Mouse (Mus musculus) frontal cortex, adult (tissue): ENCODE measurements around the gene 0610040J01Rik.
"Not testable (repeated sequence)": the region's sequence is repeated elsewhere in the genome, so short reads cannot be mapped to it uniquely, and the experiment has no call there.

ENCODE experiments used
- ATAC-seq: cut with Nextera tagmentation; 2 replicates; pipeline ENCODE4 v1.9.2; 2017; ENCODE audit warnings: mild to moderate bottlenecking, moderate library complexity, mixed read lengths; ENCODE audit not compliant: low TSS enrichment

Gene 0610040J01Rik

DNA sequence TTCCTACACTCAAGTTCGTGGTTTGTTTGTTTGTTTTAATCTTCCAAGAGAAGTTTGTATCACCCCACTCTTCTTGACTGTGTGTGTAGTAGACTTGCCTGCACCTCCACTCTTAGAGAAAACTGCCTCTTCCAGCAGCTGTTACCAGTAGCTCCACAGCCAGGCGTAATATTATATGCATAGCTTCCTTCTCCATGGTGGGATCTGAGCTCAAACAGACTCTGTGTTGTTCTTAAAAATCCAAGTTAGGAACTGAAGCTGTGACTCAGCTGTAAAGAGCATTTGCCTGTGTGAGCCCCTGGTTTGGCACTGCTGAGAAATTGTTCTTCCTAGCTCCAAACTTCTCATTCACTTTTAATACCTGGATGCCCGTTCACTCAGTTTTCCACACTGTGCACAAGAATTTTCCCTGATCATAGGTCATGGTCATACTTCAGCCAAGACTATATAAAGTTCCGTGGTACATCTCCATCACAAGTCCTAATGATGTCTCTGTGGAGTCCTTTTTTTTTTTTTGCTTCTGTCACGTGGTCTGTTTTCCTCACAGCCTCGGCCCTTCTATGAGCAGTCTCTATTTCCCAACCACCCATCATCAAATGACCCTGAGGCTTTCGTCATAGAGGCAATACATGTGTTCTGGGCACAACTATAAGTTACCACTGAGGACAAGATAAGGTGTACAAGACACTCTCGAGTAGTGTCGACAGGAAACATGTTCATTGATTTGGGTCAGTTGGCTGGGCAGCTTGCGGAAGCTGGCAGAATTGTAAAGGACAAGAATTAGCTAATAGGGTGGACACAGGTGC lies 16.4 kb downstream of the 0610040J01Rik start:
- no peak for ATAC-seq

DNA sequence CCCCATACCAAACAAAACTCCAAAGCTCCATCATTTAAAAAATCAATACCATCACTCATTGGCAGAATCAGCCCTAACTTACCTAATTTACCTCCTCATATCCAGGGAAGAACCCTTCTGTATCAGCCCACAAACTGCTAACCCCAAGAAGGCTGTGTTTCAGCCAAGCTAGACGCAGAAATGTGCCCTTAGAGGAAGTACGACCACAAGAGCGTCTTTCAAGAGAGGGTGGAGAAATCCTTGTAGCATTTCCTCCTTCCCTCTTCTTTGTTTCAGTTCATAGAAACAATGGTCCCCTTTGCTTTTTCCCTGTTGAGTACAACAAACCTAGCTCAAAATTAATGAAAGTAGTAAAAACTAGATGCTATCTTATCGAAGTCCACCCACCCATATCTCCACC lies 18.9 kb downstream of the 0610040J01Rik start:
- no peak for ATAC-seq

DNA sequence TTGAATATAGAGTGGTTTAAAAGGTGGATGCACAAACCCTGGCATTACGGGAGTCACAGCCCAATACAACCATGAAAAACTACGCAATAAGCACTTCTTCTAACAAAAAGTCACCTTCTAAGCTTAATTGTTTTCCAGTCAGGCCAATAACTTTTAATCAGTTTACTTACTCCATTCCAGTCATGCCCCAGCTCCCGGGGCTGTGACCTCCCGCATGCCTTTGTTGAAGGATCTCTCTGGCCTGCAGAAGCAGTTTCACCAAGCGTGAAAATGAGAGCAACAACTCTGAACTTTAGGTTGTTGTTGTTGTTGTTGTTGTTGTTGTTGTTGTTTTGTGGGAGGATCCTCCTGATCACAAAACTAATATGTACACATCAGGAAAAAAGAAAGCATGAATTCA lies 21.8 kb downstream of the 0610040J01Rik start:
- no peak for ATAC-seq

DNA sequence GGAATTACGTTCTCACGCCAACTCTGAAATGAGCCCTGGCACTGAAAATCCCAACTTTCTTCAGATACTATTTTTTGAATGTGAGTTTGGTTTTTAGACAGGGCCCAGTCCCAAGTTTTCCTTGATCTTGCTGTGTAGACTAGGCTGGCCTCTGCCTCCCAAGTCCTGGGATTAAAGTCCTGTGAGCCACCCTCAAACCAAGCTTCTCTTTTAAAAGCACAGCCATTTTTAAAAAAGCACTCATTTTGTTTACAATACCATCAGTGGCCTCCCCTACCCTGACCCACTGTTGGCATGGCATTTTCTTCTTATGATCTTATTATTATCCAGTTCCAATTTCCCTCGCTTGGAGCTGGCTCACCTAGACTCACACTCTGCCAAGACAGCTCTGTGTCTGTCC lies 22.3 kb downstream of the 0610040J01Rik start:
- no peak for ATAC-seq

DNA sequence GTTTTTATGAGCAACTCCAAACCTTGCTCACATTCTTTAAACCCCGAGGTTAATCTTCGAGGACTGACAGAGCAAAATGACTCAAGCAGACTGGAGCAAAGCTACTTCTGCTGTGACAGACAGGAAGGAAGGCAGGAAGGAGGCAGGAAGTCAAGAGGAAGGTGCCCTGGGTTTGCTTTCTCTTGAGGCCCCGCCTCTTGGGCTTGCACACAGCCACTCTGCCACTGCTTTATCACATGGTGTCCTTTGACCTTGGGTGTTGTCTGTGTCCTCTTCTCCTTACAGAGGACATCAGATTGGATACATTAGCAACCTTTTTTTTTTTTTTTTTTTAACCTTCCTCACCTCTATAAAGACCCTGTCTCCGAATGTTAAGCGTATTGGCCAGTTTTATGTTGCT lies 25.0 kb downstream of the 0610040J01Rik start:
- ATAC-seq: no peak

DNA sequence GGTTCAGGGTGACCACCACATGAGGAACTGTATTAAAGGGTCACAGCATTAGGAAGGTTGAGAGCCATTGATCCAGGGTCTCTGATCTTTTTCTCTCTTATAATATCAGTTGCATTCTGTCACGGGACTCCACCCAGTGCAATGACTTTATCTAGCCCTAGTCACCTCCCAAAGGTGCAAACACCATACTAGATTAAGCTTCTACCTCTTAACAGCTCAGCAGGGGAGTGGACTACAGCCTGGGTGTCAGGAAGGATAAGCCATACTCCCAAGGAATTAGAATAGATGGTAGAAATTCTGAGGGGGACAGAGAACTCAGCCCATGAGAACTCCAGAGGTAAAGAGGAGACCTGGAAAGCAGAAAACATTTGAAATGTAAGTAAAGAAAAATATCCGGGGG lies 25.7 kb downstream of the 0610040J01Rik start:
- ATAC-seq: no peak

DNA sequence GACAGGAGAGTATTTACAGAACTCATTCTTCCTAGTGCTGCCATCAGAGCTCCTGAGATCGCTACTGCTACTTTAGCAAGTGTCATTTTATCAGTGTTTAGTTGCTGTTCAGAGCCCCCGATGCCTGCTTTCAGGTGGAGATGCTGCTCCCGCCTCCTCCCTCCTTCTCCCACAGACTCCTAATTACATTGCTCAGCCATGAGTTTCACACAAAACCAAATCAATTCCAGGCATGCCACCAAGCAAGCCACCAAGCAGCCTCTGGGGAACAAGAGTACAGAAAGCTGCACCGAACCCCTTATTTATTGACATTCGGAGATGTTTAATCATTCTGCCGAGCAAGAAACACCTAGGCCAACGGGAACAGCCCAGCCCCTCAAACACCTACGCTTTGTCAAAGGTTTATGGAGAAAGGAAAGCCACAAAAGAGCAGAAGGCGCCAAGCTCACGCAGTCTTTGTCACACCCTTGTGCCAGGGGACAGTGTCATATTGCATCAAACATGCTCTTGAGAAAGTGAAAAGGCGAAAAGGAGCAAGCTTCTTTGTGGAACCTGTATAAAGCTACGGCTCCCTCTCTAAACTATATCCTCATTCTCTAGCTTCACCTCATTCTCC lies 27.7 kb downstream of the 0610040J01Rik start:
- no peak for ATAC-seq

DNA sequence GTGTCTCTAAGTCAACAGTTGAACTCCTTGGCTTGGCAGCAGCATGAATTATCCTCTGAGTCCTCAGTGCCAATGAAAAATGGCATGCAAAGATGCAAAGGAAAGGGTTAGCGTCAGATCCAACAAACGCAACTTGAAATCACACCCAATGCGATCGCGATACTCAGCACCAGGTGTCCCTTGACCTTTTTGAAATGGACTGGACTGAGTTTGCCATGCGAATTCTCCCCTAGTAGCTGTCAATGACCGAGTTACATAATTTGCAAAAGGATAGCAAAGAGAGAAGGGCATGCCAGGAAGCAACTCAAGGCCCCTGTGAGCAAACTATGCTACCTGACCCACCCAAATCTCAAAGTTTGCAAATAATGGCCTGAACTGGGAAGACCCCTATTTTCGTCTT lies 34.9 kb downstream of the 0610040J01Rik start:
- no peak for ATAC-seq

DNA sequence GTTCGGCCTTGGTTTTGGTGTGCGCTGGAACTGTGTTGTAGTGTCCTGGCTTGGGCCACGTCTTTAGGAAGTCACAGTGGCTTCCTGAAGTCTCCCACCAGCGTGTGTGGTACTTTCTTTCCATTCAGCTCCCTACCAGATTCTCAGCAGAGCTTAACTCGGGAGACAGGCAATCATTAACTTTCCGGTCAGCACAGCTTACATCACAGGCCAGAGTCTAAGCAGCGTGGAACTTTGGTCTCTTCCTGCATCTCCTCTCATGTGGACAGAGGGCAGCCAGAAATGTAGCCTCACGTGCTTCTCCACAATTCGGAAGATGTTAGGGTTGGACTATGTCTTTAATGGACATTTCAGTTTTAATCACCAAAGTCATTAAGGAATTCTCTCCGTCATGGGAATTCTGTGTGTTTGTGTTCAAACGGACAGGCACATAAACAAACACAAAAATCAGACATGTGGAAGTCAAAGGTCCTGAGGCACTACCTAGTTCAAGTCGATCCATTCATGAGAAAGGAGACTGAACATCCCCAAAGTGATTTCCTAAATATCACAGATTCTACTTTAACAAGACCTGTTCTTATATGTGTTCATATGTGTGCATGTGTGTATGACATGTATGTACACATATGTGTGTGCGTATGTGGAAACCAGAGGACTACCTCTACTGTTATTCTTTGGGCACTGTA lies 35.5 kb downstream of the 0610040J01Rik start:
- no peak for ATAC-seq

DNA sequence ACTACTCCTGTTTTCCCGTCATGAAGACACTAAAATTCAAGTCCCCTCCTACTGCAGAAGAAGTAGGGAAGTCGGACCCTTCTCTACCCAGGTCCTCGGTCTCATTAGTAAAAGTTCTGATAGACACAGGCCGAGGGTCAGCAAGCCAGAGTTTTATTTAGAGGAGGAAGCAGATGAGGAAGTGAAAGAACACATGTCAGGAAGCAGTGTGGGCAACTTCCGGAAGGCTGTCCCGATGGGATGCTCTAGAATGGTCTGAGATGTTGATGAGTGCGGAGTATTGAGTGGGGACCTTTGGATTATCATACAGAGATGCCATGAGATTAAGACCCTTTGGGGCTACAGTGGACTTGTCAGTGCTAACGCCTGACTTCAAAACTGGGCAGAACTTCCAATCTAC lies 46.7 kb downstream of the 0610040J01Rik start:
- ATAC-seq: no peak

DNA sequence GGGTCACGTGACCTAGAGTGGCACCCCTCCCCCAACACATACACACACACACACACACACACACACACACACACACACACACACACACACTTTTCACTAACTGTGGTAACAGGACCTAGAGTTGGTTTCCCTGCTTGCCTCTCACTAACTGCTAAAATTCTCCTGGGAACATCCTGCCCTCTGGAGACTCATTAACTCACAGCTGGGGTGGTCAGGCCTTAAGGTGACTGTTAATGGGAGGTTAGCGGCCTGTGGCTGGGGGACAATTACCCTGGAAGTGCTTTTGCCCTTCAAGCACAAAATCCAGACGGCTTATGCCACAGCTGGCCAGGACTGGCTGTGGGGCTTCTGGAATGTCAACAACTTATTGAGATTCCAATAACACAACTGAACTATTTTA lies 55.3 kb downstream of the 0610040J01Rik start:
- ATAC-seq: no peak

DNA sequence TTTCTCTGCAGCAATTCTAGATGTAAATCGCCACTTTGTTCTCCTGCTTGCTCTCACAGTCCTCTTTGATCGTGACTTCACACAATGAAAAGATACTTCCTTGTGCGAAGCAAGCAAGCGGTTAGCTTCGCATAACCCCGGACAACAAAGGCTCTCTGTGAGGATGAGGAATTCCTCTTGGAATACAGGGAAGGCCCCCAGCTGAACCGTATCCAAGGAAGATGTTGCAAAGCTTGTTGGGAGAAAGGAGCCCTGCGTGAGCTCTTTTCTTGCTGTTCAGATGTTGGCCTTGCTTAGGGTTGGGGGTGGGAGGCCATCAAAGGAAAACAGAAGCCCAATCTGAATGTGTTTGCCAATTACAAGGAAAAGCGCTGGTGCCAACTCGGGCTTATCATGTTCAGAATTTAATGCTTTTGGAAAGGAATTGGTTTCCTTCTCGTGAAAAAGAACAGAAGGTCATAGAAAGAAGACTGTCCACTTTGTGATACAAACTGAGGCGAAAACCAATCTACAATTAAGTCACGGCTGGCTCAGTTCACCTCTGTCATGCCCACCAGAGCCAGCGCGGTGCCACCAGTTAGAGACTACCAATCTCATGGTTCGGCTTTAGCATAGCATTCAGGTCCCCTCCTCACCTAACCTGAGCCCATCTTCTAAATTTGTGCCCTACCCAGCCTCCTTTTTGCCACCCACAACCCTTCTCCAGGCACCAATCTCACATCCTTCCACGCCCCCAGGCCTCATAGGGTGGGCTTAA lies 60.2 kb downstream of the 0610040J01Rik start:
- peak; percentile 78 for ATAC-seq

DNA sequence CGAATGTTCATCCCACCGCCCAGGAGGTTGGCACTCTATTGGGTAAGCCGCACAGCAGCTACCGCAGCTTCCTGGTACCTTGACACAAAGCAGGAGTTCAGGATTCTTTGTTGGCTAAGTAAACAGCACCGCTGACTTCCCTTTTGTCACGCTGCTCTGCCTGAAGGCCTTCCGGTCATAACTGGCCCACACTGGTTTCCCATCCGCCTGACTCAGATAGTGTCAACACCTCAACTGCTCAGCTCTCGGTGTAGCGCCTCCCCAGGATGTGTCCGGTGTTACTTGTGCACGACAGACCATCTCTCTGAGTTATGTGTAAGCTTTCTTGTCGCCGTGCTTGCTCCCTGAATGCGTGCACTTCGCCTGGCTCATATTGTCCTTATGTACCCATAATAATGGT lies 62.7 kb downstream of the 0610040J01Rik start:
- ATAC-seq: no peak

DNA sequence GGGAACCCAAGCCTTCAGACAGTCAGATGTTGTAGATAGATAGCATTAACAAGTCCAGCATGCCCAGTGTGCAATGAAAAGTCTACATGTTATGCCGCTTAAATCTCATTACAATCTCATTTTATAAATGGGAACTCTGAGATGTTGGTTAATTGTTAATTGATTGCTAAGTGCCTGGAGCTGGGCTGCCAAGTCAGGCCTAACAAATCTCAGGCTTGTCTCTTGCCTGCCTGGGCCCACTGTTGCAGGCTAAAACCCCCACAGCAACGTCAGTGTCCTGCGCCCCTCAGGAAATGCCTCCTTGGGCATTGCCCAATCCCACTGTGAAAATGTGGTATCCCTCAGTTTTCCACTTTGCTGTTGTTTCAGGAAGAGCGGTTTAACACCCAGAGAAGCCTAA lies 63.9 kb downstream of the 0610040J01Rik start:
- ATAC-seq: no peak

DNA sequence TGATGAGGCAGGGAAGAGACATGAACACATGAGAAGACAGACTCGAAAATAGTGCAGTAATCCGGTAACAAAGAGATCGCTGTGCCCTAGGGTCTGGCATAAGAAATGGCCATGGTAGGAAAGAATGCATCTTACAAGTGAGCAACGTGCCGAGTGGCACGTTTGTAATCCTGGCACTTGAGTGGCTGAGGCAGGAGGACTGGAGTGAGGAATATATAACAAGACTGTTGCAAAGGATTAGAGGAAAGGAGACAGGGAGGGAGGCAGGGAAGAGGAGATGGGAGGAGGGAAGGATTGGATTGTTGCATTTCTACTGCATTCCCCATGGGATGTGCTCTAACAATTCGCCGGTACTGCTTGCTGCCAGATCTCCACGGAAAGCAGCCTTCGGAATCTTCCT lies 66.9 kb downstream of the 0610040J01Rik start:
- no peak for ATAC-seq

DNA sequence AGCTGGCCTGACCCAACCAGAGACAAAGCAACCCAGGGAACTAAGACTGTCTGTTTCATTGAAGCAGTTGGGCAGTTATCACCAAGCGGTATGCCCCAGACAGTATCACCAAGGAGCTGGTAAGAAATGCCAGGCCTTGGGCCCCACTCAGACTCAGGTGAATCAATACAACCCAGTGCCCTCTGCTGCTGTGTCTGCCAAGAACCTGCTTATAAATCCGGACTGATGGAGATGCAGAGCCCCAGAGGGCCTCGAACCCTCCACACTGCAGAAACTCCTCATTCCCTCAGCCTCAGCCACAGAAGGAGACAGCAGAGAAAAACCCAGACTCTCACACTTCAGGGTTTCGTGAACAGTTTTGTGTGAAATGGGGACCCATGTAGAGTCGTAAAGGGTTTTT lies 74.1 kb downstream of the 0610040J01Rik start:
- 0 out of 2 replicates have a peak, but pooled peaks have one; percentile 20 for ATAC-seq

DNA sequence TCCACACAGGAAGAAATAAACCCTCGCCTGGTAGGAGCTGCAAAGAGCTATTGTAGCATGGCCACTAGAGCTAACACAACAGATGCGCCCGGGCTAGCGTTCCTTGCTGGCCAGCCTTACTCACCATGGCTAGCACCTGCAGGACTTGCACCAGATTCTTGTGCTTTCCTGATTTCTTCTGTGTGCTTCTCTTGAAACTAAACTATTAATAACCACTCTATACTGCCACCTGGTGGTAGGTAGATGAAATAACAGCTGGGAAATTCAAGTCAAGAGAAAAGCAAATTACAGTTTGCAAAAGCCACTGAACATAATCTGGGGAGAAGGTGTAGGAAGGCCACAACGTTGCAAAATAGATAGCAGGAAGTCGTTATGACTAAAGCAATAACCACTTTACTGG lies 74.5 kb downstream of the 0610040J01Rik start:
- peak; percentile 87 for ATAC-seq

DNA sequence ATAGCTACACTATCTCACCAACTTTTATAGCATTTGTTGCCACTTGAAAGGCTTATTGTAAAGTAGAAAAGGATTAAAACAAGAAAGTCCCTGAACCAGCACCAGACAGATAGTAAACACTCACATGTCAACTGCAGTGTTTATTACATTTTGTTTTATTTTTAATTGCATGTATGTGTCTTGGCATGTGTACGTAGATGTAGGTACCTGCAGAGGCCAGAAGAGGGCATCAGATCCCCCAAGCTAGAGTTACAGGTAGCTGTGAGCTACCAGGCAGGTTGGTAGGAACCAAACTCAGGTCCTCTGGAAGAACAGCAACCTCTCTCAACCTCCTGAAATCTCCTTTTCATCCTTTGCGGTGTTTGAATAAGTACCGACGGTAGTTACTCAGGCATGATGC lies 74.9 kb downstream of the 0610040J01Rik start:
- no peak for ATAC-seq

DNA sequence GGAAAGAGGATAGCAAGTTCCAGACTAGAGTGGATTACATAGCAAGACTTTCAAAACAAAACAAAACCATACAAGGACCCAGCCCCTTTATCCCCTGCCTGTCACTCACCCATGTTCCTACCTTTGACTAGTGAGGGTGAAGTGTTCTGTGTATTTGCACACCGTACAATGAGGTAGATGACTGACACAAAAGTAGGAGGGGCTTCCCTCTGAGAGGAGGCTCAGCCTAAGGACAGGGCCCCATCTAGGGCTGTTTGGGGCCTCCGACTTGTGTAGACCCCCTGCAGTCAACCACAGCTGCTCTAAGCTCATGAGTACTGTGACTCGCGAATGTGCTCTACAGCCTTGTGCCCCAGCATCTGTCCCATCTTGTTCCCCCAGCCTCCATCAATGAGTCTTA lies 79.1 kb downstream of the 0610040J01Rik start:
- ATAC-seq: no peak

DNA sequence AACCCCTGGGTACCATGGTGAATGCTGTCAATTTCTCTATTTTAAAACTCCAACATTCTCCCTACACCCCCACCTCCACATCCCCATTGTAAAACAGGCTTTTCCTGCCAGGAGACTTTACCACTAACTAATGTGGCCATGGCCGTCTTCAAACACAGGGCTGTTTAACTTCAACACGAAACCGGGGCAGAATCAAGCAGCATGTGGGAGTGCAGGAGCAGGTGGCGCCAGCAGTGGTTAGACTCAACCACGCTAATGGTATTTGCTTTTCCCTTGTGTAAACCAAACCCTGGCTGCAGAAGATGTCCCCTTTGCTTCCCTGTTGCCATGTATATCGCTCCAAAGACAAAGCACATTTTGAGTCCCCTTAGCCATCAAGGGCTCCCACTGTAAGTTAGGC lies 79.7 kb downstream of the 0610040J01Rik start:
- peak; percentile 62; the same call in 1 of the 2 replicates for ATAC-seq

DNA sequence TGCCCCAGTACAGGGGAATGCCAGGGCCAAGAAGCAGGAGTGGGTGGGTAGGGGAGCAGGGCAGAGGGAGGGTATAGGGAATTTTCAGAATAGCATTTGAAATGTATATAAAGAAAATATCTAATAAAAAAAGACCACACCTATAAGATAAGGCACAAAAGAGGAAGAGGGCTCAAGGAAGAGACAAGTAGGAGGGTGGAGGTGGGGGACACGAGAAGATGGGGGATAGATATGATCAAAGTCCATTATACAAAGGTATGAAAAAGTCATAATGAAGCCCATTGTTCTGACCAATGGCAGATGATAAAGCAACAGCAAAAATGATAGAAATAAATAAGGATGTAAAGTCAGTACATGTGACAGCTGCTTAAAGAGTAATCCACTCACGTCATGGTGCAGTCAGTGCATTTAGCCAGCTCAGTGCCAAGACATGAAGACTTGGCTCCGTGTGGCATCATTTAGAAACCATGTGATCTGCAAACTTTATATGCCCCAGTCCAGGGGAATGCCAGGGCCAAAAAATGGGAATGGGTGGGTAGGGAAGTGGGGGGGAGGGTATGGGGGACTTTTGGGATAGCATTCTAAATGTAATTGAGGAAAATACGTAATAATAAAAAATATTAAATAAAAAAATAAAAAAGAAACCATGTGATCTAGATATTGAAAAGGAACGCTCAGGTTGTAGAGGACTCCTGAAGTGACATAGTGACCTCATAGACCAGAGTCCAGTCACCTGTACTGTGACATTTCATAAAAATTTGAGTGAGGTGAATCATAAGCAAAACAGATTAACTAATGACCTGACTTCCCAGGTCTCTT lies 85.0 kb downstream of the 0610040J01Rik start:
- not testable (repeated sequence) for ATAC-seq

DNA sequence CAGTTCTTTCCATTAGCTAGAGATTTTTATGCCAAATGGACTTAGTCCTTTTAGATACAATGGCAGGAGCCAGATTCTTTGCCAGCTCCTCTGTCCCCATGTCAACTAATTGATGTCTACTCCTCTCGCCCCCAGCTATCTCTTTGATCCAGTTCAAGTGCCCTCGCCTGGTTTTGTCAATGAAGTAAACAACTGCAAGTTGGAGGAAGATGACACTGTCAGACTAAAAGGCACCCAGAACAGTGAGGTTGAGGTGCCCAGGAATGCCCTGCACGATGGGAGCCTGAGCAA lies 85.6 kb downstream of the 0610040J01Rik start:
- ATAC-seq: no peak
